Mouse (Mus musculus): ENCODE results near the gene Hdac9.
A peak's percentile ranks its signal among the peaks of the same experiment; 100 is the strongest.

The Hdac9 gene

GRCm38 (mm10) chr12:34916995-34917394, at the start of gene Hdac9:
TSS of gene Hdac9 (minus strand) at chr12:34917095.
- DNase-seq: no peak

GRCm38 (mm10) chr12:34949066-34949706, 32.3 kb upstream of the Hdac9 start:
- DNase-seq: peak in 1 of 2 experiments; percentile 29

GRCm38 (mm10) chr12:34937918-34938317, 21.0 kb upstream of the Hdac9 start:
- peak in 1 of 2 experiments; percentile 24 for DNase-seq

- no peak for DNase-seq
These were observed 8.9 kb downstream of the Hdac9 start for GRCm38 (mm10) chr12:34908008-34908407.

GRCm38 (mm10) chr12:34907506-34907850, 9.4 kb downstream of the Hdac9 start:
- DNase-seq: no peak

- peak; percentile 15 to 35 for DNase-seq
These were observed 10.0 kb downstream of the Hdac9 start for GRCm38 (mm10) chr12:34906704-34907505.

GRCm38 (mm10) chr12:34906376-34906703, 10.6 kb downstream of the Hdac9 start:
- DNase-seq: no peak

- no peak for DNase-seq
These were observed 16.7 kb downstream of the Hdac9 start for GRCm38 (mm10) chr12:34900241-34900640.

- DNase-seq: no peak
These were observed 22.0 kb downstream of the Hdac9 start for GRCm38 (mm10) chr12:34894867-34895266.

- DNase-seq: no peak
These were observed 28.2 kb downstream of the Hdac9 start for GRCm38 (mm10) chr12:34888694-34889093.

GRCm38 (mm10) chr12:34874926-34875325, 42.0 kb downstream of the Hdac9 start:
- no peak for DNase-seq

GRCm38 (mm10) chr12:34871028-34871427, 45.9 kb downstream of the Hdac9 start:
- no peak for DNase-seq

GRCm38 (mm10) chr12:34841196-34841595, 75.7 kb downstream of the Hdac9 start:
- no peak for DNase-seq

- no peak for DNase-seq
These were observed 79.6 kb downstream of the Hdac9 start for GRCm38 (mm10) chr12:34837318-34837717.

GRCm38 (mm10) chr12:34836864-34837263, 80.0 kb downstream of the Hdac9 start:
- no peak for DNase-seq

- DNase-seq: no peak
These were observed 80.8 kb downstream of the Hdac9 start for GRCm38 (mm10) chr12:34836085-34836484.

- no peak for DNase-seq
These were observed 81.4 kb downstream of the Hdac9 start for GRCm38 (mm10) chr12:34835493-34835892.

GRCm38 (mm10) chr12:34828684-34829083, 88.2 kb downstream of the Hdac9 start:
- DNase-seq: no peak

GRCm38 (mm10) chr12:34826931-34827330, 90.0 kb downstream of the Hdac9 start:
- no peak for DNase-seq

GRCm38 (mm10) chr12:34820229-34820628, 96.7 kb downstream of the Hdac9 start:
- DNase-seq: no peak

- DNase-seq: no peak
These were observed 105.0 kb downstream of the Hdac9 start for GRCm38 (mm10) chr12:34811673-34812613.

- DNase-seq: no peak
These were observed 106.7 kb downstream of the Hdac9 start for GRCm38 (mm10) chr12:34810221-34810620.

- DNase-seq: no peak
These were observed 108.7 kb downstream of the Hdac9 start for GRCm38 (mm10) chr12:34808180-34808579.

Measured in lung, postnatal 4 days (tissue).